Mouse (Mus musculus): ENCODE data around the gene Optn.

GRCm38 (mm10) chr2:5043476-5043761, 20.4 kb downstream of the Optn start:
- TF ChIP-seq CTCF (IDR thresholded peaks at IDR 0.05; ENCODE audit: insufficient read depth, low read length) (no peak), POLR2A (IDR thresholded peaks at IDR 0.05; ENCODE audit: borderline replicate concordance, extremely low read depth, low read depth, low read length) (no peak)
